Mouse (Mus musculus) gastrocnemius, postnatal 36 days (tissue): ENCODE data around the gene Nat9. TPM values are rescaled to one million over a fixed set of nuclear protein-coding genes. Genes with fewer than 3 reads are reported as not detected.
A peak's percentile ranks its signal among the peaks of the same experiment; 100 is the strongest.

Experiments
- DNase-seq, 2 experiments: peaks; one replicate each; pipeline ENCODE4 v3.0.0; 2022
- intact Hi-C: fragments of 180-260 bp; cut with DNase I; formaldehyde crosslinking; loops from one replicate; pipeline ENCODE4 v1.15.1; 2025
- total RNA-seq, 2 experiments: library from RNA; stranded (reverse); gene quantifications; 2 replicates each; pipeline ENCODE4 v1.2.3; 2021

The Nat9 gene
- total RNA-seq, 2 experiments from 2014 or later = 10.6 to 12.9 TPM

GRCm38 (mm10) chr11:115160016-115160797, 27.5 kb downstream of the Nat9 start:
- intact Hi-C loops = no loop called here
- DNase-seq = peak; percentile 67 to 82

DNA sequence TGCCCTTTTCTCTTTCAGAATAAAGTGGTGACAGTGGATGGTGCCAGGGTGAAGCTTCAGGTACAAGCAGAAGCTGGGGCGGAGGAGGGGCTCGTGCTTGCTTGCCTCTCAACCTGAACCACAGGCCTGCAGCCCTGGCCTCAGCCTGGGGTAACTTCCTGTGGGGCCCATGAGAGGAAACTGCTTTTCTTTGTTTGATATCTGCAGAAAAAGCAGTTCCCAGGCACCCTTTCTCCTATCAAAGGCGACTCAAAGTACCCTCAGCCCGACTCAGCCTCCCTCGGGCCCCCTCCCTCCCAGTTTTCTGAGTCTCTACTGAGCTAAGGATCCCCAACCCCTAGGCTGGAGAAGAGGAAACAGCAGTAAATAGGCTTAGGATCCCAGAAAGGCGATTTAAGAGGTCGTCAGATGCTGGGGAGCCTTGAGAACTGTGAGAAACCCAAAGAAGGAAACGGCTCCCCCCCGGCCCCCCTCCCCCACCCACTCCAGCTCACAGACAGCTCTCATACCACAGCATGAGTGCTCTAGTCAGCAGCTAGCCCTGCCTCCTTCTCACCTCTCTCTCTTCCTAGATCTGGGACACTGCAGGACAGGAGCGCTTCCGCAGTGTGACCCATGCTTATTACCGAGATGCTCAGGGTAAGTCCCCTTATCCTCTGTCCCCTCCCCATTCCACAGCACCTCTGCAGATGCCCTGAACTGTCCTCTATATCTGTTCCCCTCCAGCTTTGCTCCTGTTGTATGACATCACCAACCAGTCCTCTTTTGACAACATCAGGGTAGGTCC, 29.5 kb downstream of the Nat9 start:
- intact Hi-C loops = loop anchor here (2.0 kb wide), 1 partner anchor 113 kb away; no protein-coding TSS in a partner anchor
- no peak for DNase-seq

DNA sequence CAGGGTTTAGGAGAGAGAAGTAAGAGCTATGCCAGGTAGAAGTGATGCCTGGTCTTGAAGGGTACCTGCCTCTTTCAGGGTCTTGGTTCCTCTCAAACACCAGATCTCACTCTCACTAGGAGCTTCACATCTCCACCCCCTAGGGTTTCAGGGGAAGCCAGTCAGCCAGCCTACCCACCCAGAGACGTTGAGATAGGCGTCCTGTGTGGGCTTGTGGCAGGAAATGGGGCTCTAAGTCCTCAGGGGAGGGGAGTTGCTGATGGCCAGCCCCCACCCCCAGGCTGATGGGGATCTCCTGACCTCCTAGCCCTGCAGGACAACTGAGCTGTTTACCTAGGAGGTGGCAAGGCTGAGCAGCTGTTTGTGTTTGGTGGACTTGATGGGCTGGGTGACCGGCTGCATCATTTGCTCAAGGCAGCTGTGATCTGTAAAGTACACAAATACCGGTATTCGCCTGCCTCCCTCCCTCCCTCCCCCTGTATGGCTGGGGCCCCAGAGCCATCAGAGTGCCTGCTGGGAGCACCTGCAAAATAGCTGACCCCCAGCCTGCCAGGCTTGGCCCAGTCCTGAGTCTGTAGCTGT, 32.5 kb downstream of the Nat9 start:
- DNase-seq = no peak
- intact Hi-C loops = no loop called here

GRCm38 (mm10) chr11:115153699-115154292, 33.9 kb downstream of the Nat9 start:
- peak; percentile 60 to 66 for DNase-seq
- intact Hi-C loops = loop anchor here (1.0 kb wide), 1 partner anchor 70 kb away; no protein-coding TSS in a partner anchor

DNA sequence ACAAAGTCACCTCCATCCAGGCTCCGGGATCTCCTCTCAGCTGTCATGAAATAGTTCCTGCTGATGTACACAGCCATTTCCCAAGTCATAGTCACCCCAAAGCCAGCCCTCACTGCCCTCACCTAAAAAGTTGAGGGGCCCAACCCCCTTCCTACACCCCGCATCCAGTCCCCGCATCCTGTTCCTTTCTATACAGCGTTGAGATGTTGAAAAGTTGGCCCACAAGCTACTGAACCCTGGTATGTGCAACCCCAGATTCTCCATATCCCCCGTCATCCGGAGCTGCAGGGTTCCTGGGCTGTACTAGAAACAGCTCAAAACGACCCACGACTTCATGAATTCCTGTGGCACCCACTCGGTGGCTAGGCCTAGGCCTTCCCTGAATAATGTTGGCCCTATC, 34.6 kb downstream of the Nat9 start:
- intact Hi-C loops = loop anchor here (1.0 kb wide), 1 partner anchor 70 kb away; no protein-coding TSS in a partner anchor
- DNase-seq = no peak

GRCm38 (mm10) chr11:115151755-115152429, 35.8 kb downstream of the Nat9 start:
- intact Hi-C loops = no loop called here
- DNase-seq = no peak

DNA sequence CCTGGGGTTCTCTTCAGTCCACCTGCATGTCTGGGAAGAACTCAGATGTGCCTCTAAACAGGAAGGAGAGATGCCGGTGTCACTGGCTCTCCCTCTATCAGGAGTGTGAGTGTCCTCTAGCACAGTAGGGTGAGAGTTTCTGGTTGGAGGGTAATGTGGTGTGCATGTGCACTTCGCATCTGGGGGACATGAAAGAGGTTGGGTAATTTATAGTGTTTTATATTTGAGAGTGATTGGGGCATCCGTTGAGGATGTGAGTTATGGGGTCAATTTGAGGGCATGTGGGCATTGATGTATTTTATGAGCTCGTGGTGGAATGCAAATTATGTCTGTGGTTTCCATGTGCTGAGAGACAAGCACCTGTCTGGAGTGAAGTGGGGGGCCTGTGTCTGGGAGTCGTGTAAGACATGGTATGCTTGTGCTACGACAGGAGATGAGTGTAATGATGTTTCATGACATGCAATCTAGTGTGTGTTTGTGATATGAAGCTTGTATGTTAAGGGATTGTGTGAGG, 36.9 kb downstream of the Nat9 start:
- intact Hi-C loops = no loop called here

DNA sequence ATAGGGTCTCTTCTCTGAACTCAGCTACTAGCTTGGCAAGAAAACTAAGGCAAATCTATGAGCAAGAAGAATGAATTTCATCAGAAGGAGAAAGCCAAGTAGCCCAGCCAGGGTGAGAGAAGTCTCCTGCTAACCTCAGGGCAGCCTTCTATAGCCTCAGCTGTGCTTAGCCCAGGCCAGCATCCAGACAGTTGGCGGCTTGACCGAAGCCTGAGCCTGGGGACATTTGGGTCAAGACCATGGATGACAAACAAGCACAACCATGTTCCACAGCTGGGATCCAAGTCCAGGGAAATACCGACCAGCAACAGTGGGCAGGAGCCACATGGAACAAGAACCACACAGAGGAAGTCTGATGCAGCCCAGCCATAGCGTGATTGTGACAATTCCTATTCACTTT, 39.8 kb downstream of the Nat9 start:
- no peak for DNase-seq
- intact Hi-C loops = no loop called here

More for the DNA sequence above, 36.9 kb downstream of the Nat9 start:
- DNase-seq = no peak

DNA sequence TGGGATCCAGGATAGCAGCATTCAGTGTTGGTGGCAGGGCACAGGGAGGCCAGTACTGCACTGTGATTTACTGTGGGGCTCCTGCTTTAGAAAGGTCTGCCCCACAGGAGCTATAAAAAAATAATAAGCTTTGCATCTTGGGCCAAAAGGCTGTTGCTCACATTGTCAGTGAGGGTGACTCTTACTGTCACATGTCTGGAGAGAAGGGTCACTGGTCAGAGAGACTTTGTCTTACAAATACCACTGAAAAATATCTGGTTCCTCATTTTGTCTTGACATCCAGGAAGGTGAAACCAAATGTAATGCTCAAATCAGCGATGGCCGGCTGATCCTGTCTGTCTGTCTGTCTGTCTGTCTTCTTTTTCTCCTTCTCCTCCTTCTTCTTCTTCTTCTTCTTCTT, 45.7 kb downstream of the Nat9 start:
- intact Hi-C loops = no loop called here
- DNase-seq = no peak

- intact Hi-C loops = no loop called here
- no peak for DNase-seq
Measured at GRCm38 (mm10) chr11:115138597-115139262, 48.9 kb downstream of the Nat9 start.

GRCm38 (mm10) chr11:115133800-115134199, 53.9 kb downstream of the Nat9 start, which contains the start of gene Cd300lf:
Gene Cd300lf (minus strand): TSS chr11:115133992.
- DNase-seq = no peak
- intact Hi-C loops = no loop called here

Other genes starting within 250 kb of the Nat9 start
- not detected for gene Cd300c, start 218.7 kb downstream of the Nat9 start, total RNA-seq
- gene Cd300ld, start 197.9 kb downstream of the Nat9 start, total RNA-seq = under 1 TPM; 0.15 to 0.18 TPM
- gene Cd300c2, start 186.0 kb downstream of the Nat9 start, total RNA-seq = under 1 TPM in 1 of 2 experiments, not detected in 1; 0.94 TPM
- gene Cd300ld2, start 171.7 kb downstream of the Nat9 start, total RNA-seq = not detected
- gene Cd300ld4, start 160.8 kb downstream of the Nat9 start, total RNA-seq = under 1 TPM in 1 of 2 experiments, not detected in 1; 0.35 TPM
- gene Cd300ld5, start 150.1 kb downstream of the Nat9 start, total RNA-seq = 1 to 10 TPM in 1 of 2 experiments, not detected in 1; 2.4 TPM
- gene Cd300ld3, start 139.4 kb downstream of the Nat9 start, total RNA-seq = 1 to 10 TPM; 1.2 to 2.7 TPM
- not detected for gene Cd300e, start 125.7 kb downstream of the Nat9 start, total RNA-seq
- gene Rab37, start 96.4 kb downstream of the Nat9 start, total RNA-seq = under 1 TPM; 0.10 to 0.43 TPM
- not detected for gene Cd300lf, start 53.9 kb downstream of the Nat9 start, total RNA-seq
- 1 to 10 TPM; 2.3 to 3.1 TPM for gene Slc9a3r1, start 24.5 kb downstream of the Nat9 start, total RNA-seq
- 1 to 10 TPM; 4.5 to 6.0 TPM for gene Tmem104, start 372 bp downstream of the Nat9 start, total RNA-seq
- not detected for gene Grin2c, start 79.4 kb upstream of the Nat9 start, total RNA-seq
- 1 to 10 TPM; 3.6 to 4.4 TPM for gene Fdxr, start 89.2 kb upstream of the Nat9 start, total RNA-seq
- gene Fads6, start 109.8 kb upstream of the Nat9 start, total RNA-seq = 1 to 10 TPM; 2.4 to 3.5 TPM
- gene Otop2, start 119.3 kb upstream of the Nat9 start, total RNA-seq = not detected
- gene Ush1g, start 134.2 kb upstream of the Nat9 start, total RNA-seq = 1 to 10 TPM in 1 of 2 experiments, under 1 TPM in 1; 0.72 to 1.3 TPM
- not detected for gene Otop3, start 146.9 kb upstream of the Nat9 start, total RNA-seq
- 1 to 10 TPM; 2.0 TPM for gene Hid1, start 179.9 kb upstream of the Nat9 start, total RNA-seq
- 1 to 10 TPM; 2.1 to 2.6 TPM for gene Cdr2l, start 194.1 kb upstream of the Nat9 start, total RNA-seq
- 10 to 100 TPM; 86.7 to 98.5 TPM for gene Mrpl58, start 215.9 kb upstream of the Nat9 start, total RNA-seq
- 100 to 1,000 TPM; 770 to 834 TPM for gene Atp5h, start 232.1 kb upstream of the Nat9 start, total RNA-seq
- 10 to 100 TPM; 12.7 to 12.9 TPM for gene Kctd2, start 232.3 kb upstream of the Nat9 start, total RNA-seq